Mouse (Mus musculus) ovary, postnatal 14 days (tissue): ENCODE measurements around the gene Hist1h2bh.
"Not testable (repeated sequence)": the region's sequence is repeated elsewhere in the genome, so short reads cannot be mapped to it uniquely, and the experiment has no call there.

Experiments used
- DNase-seq: peaks from one replicate; pipeline ENCODE4 v3.0.0; 2022; ENCODE audit warnings: low spot score

The Hist1h2bh gene

DNA sequence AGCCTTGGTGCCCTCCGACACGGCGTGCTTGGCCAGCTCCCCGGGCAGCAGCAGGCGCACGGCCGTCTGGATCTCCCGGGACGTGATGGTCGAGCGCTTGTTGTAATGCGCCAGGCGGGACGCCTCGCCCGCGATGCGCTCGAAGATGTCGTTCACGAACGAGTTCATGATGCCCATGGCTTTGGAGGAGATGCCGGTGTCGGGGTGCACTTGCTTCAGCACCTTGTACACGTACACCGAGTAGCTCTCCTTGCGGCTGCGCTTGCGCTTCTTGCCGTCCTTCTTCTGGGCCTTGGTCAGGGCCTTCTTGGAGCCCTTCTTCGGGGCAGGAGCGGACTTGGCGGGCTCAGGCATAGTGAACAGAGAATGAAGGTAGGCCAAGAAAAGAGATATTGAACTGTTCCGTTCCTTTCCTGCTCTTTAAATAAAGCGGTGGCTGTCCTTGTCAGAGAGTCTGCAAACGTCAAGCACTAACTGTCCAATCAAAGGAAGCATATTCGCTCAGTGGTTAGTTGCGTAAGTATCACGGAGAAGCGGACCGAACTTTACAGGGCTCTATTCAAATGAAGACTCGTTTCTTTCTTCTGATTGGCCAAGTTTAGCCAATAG is at the start of gene Hist1h2bh:
Hist1h2bh (minus strand) TSS at position 394 of the 609 bp plus-strand sequence.
- not testable (repeated sequence) for DNase-seq

- no peak for DNase-seq
Measured at GRCm38 (mm10) chr13:23592614-23593013, 49.4 kb upstream of the Hist1h2bh start.

GRCm38 (mm10) chr13:23591886-23592285 is 48.7 kb upstream of the Hist1h2bh start:
- DNase-seq, result not testable (repeated sequence)

DNA sequence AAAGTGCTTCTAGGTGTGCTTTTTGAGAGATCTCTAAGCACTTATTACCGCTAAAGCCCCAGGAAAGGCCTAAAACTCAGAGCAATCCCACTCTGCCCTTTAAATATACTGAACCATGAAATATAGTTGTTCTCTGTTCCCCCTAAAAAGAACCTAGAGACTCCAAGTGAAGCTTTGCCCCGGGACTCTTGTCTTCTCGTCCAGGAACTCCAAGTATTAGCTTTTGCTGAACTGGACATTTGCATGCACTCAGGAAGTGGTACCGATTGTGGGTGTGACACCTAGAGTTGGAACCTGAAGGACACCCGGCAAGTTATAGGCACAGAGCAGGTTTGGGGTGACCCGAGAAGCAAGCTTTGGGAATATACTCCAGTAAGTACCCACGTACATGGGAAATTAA is 48.0 kb upstream of the Hist1h2bh start:
- DNase-seq, result no peak

DNA sequence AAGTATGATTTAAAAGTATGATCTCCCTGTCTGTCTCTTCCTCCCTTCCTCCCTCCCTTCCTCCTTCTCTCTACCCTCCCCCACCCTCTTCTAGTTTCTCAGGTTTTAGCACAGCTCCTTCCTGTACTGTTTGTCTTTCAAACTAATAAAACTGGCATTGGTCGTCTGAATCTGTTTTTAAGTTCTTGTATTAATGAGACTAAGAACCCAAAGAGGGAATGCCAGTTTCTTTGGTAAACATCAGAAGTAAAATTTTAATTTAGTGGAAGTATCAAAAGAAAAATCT is 43.7 kb upstream of the Hist1h2bh start:
- DNase-seq, result no peak

- no peak for DNase-seq
Measured at GRCm38 (mm10) chr13:23586099-23586939, 43.1 kb upstream of the Hist1h2bh start.

DNA sequence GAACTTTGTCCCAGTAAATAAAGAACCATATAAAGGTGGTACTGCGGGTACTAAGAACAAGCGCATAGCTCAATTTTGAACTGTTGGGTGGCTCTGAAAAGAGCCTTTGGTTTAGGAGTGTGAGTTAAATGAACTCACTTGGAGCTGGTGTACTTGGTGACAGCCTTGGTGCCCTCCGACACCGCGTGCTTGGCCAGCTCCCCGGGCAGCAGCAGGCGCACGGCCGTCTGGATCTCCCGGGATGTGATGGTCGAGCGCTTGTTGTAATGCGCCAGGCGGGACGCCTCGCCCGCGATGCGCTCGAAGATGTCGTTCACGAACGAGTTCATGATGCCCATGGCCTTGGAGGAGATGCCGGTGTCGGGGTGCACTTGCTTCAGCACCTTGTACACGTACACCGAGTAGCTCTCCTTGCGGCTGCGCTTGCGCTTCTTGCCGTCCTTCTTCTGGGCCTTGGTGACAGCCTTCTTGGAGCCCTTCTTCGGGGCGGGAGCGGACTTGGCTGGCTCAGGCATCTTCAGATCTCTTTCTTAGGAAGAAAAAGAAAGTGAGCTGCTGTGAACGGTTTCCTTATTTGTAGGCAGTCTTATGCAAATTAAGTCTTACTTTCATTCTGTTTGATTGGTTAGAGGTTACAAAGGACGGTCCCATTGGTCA is 42.4 kb upstream of the Hist1h2bh start:
- peak; percentile 51 for DNase-seq

- DNase-seq, result peak; percentile 58
Measured at GRCm38 (mm10) chr13:23585029-23585441, 41.8 kb upstream of the Hist1h2bh start.

DNA sequence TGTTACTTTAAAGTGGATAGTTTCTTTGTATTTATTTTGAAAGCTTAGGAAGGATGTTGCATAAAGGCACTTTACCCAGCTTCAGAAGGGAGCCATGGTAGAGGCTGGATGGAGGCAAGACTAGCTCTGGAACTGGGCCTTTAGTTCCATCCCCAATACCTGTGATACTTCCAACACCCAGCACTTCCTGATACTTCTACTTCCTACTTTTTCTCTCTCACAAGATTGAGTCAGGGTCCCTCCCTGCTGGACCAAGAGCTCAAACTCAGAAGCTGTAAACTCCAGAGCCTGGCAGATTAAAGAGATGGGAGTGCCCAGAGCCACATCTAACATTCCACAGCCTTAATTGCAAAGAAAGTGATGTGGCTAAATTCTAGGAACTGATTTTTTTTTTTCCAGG is 41.1 kb upstream of the Hist1h2bh start:
- no peak for DNase-seq

DNA sequence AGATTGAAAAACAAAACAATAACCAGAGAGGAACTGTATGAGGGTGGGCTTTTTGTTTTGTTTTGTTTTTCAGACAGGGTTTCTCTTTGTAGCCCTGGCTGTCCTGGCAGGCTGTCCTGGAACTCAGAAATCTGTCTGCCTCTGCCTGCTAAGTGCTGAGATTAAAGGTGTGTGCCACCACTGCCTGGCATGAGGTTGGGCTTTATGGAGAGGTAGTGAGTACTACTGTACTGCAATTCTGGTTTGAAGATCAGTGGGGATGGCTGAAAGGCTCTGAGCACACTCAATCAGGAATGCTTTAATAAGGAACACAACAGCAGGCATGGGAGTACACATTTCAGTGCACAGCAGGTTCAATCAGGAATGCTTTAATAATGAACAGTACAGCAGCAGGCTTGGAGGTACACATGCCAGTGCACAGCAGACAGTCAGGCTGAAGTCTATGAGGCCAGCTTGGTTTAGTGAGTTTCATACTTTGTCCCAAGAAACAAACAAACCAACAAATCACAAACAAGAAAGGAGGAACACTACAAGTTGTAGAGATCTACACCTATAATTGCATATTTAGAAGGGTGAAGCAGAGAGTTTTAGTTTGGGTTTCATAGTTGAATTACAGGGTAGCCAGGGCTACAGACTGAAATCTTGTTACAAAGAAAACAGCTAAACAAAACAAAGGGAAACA is 40.3 kb upstream of the Hist1h2bh start:
- no peak for DNase-seq

DNA sequence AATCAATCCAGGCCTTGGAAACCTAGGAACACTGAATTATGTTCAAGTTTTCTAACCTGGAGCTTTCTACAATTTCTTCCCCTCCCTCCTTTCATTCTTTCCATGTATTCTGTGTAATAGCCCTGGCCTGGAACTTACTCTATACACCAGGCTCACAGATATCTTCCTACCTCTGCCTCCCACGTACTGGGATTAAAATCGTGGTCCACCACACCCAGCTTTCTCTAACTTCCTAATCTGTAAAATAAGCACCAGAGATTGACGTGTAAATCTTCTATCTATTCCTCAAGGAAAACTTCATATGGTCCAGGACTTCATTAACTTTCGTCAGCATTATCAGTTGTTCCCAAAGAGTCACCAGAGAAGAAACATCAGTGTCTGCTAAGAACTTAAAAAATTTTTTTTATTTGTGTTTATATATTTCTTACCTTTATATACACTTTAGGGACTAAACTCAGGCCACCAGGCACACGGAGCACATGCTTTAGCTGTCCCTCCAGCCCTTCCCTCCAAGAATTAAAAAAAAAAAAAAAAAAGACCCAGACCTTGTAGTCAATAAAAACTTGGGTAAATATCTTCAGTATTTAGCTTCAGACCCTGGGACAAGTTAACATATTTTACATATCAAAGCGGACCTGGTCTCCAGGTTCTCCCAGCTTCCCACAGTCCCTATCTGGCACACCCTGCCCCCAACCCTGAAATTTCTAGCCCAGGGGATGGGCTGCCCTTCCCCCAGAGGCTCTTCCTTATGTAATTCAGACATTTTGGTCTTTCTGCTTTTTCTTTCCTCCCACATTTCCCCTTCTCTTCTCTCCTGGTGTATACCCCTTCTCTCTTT is 39.2 kb upstream of the Hist1h2bh start:
- DNase-seq, result no peak

- DNase-seq, result peak; percentile 99
Measured at GRCm38 (mm10) chr13:23581408-23582218, 38.4 kb upstream of the Hist1h2bh start, which contains the start of gene Hist1h4d. Gene Hist1h4d (plus strand): TSS chr13:23581598.

GRCm38 (mm10) chr13:23577835-23578234 is 34.6 kb upstream of the Hist1h2bh start:
- no peak for DNase-seq

GRCm38 (mm10) chr13:23576906-23577639 is 33.9 kb upstream of the Hist1h2bh start:
- no peak for DNase-seq

- DNase-seq, result no peak
Measured at GRCm38 (mm10) chr13:23576351-23576881, 33.2 kb upstream of the Hist1h2bh start.

DNA sequence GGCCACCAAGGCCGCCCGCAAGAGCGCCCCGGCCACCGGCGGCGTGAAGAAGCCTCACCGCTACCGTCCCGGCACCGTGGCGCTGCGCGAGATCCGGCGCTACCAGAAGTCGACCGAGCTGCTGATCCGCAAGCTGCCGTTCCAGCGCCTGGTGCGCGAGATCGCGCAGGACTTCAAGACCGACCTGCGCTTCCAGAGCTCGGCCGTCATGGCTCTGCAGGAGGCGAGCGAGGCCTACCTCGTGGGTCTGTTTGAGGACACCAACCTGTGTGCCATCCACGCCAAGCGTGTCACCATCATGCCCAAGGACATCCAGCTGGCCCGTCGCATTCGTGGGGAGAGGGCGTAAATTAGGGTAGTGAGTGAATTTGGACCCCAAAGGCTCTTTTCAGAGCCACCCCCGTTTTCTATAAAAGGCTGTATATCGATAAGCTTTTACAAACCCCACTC is 32.7 kb upstream of the Hist1h2bh start:
- not testable (repeated sequence) for DNase-seq

- no peak for DNase-seq
Measured at GRCm38 (mm10) chr13:23575271-23575851, 32.2 kb upstream of the Hist1h2bh start, which contains the start of gene Hist1h3d. Gene Hist1h3d (plus strand): TSS chr13:23575763.

DNA sequence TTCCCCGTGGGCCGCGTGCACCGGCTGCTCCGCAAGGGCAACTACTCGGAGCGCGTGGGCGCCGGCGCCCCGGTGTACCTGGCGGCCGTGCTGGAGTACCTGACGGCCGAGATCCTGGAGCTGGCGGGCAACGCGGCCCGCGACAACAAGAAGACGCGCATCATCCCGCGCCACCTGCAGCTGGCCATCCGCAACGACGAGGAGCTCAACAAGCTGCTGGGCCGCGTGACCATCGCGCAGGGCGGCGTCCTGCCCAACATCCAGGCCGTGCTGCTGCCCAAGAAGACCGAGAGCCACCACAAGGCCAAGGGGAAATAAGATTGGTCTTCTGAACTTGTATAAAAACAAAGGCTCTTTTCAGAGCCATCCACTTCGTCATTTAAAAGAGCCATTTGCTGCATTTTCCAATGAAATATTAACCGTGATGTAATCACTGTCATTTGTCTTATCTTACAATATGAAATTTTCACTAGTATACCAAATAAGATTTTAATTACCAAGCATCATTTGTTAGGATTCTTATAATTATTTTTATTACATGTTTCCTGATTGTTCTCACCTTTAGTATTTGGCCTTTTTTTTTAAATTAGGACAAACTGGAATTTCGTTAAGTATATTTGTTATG is 31.5 kb upstream of the Hist1h2bh start:
- not testable (repeated sequence) for DNase-seq
